Mouse (Mus musculus): ENCODE data around the gene Map3k11. TPM values are rescaled to one million over a fixed set of nuclear protein-coding genes. Genes with fewer than 3 reads are reported as not detected.
A peak's percentile ranks its signal among the peaks of the same experiment; 100 is the strongest.

Map3k11 gene
- total and polyA plus RNA-seq, 3 experiments: 22.5 to 38.3 TPM; not detected in 1

- TF ChIP-seq MAZ (IDR thresholded peaks at IDR 0.05; ENCODE audit: low read depth, low read length) (peak; percentile 70; the same call in 1 of the 2 replicates), POLR2A (IDR thresholded peaks at IDR 0.05; ENCODE audit: control insufficient read depth in 1 of 2, insufficient read depth in 1 of 2, low read depth in 1 of 2, low read length in 2 of 2, poor library complexity in 1 of 2) (no peak), RCOR1 (IDR thresholded peaks at IDR 0.05; ENCODE audit: low read depth, low read length) (no peak), ZMIZ1 (IDR thresholded peaks at IDR 0.05; ENCODE audit: low read depth, low read length) (no peak), MYB (IDR thresholded peaks at IDR 0.05; ENCODE audit: low read depth, low read length) (no peak)
Measured at GRCm38 (mm10) chr19:5665465-5665864, 23.1 kb upstream of the Map3k11 start (continued).

GRCm38 (mm10) chr19:5666386-5666785, 22.2 kb upstream of the Map3k11 start:
- H3K9ac ChIP-seq (ENCODE audit: control insufficient read depth, low read depth, low read length, poor library complexity, severe bottlenecking): no peak overlapping the region
- H3K27me3 ChIP-seq (ENCODE audit: control insufficient read depth in 1 of 2, insufficient read depth in 2 of 2, low read length in 2 of 2): no peaks in the 10 kb centered on the region
- H3K27ac ChIP-seq (ENCODE audit: control insufficient read depth, low read depth, low read length): no peak overlapping the region
- DNase-seq (ENCODE audit: low read depth, low spot score): no peak
- H3K9me3 ChIP-seq (replicated peaks; ENCODE audit: insufficient read depth, low read length): no peaks in the 10 kb centered on the region
- H3K4me1 ChIP-seq (ENCODE audit: control insufficient read depth in 1 of 2, insufficient read depth in 2 of 2, low read length in 2 of 2): peaks cover 1 to 34% of the 10 kb centered on the region in 2 experiments; a peak in 3 of 4 replicates
- no peak overlapping the region for H3K4me3 ChIP-seq (ENCODE audit: control insufficient read depth in 1 of 2, insufficient read depth in 1 of 2, low read depth in 2 of 2, low read length in 2 of 2)
- TF ChIP-seq GABPA (IDR thresholded peaks at IDR 0.05; ENCODE audit: low read depth, low read length): no peak
- no peak for TF ChIP-seq MAFK (IDR thresholded peaks at IDR 0.05; ENCODE audit: borderline replicate concordance, low read depth, low read length)
- no peak for TF ChIP-seq EP300 (IDR thresholded peaks at IDR 0.05; ENCODE audit: low read depth in 1 of 2, low read length in 2 of 2)
- TF ChIP-seq HCFC1 (IDR thresholded peaks at IDR 0.05; ENCODE audit: low read depth, low read length): no peak
- no peak for TF ChIP-seq CTCF (IDR thresholded peaks at IDR 0.05 in 2 of 3, conservative IDR thresholded peaks at IDR 0.05 in 1 of 3; ENCODE audit: control insufficient read depth in 1 of 3, insufficient read depth in 1 of 3, low read depth in 2 of 3, low read length in 3 of 3, poor library complexity in 1 of 3, severe bottlenecking in 1 of 3)
- no peak for TF ChIP-seq ZMIZ1 (IDR thresholded peaks at IDR 0.05; ENCODE audit: low read depth, low read length)
- TF ChIP-seq MEF2A (IDR thresholded peaks at IDR 0.05; ENCODE audit: extremely low read depth, insufficient replicate concordance, low read depth, low read length, poor library complexity, severe bottlenecking): no peak
- no peak for TF ChIP-seq TBP (IDR thresholded peaks at IDR 0.05; ENCODE audit: low read depth, low read length)
- no peak for TF ChIP-seq RCOR1 (IDR thresholded peaks at IDR 0.05; ENCODE audit: low read depth, low read length)
- TF ChIP-seq MAZ (IDR thresholded peaks at IDR 0.05; ENCODE audit: low read depth, low read length): no peak
- no peak for TF ChIP-seq GATA1 (IDR thresholded peaks at IDR 0.05; ENCODE audit: low read depth, low read length)
- TF ChIP-seq SIN3A (IDR thresholded peaks at IDR 0.05; ENCODE audit: low read length): no peak
- TF ChIP-seq TAL1 (IDR thresholded peaks at IDR 0.05; ENCODE audit: low read length): no peak
- H3K79me2 ChIP-seq (ENCODE audit: control insufficient read depth, insufficient read depth, low read length, poor library complexity): no peaks in the 10 kb centered on the region; the same call in 1 of the 2 replicates
- peaks cover 2 to 21% of the 10 kb centered on the region in 2 experiments; a peak in 3 of 4 replicates for H3K36me3 ChIP-seq (ENCODE audit: control insufficient read depth in 1 of 2, insufficient read depth in 2 of 2, low read length in 2 of 2)

- peaks cover 1 to 28% of the 10 kb centered on the region in 2 experiments; a peak in 3 of 4 replicates for H3K4me1 ChIP-seq (ENCODE audit: control insufficient read depth in 1 of 2, insufficient read depth in 2 of 2, low read length in 2 of 2)
Measured at GRCm38 (mm10) chr19:5668372-5668771, 20.2 kb upstream of the Map3k11 start.

More at GRCm38 (mm10) chr19:5668372-5668771, 20.2 kb upstream of the Map3k11 start:
- no peak overlapping the region for H3K4me3 ChIP-seq (ENCODE audit: control insufficient read depth in 1 of 2, insufficient read depth in 1 of 2, low read depth in 2 of 2, low read length in 2 of 2)
- no peaks in the 10 kb centered on the region; the same call in 1 of the 2 replicates for H3K79me2 ChIP-seq (ENCODE audit: control insufficient read depth, insufficient read depth, low read length, poor library complexity)
- peaks cover 4 to 21% of the 10 kb centered on the region in 2 experiments; a peak in 3 of 4 replicates for H3K36me3 ChIP-seq (ENCODE audit: control insufficient read depth in 1 of 2, insufficient read depth in 2 of 2, low read length in 2 of 2)
- TF ChIP-seq NELFE (IDR thresholded peaks at IDR 0.05; ENCODE audit: low read depth, low read length) (no peak), MEF2A (IDR thresholded peaks at IDR 0.05; ENCODE audit: extremely low read depth, insufficient replicate concordance, low read depth, low read length, poor library complexity, severe bottlenecking) (no peak), MAX (IDR thresholded peaks at IDR 0.05; ENCODE audit: low read length) (no peak), CHD1 (IDR thresholded peaks at IDR 0.05; ENCODE audit: low read depth, low read length) (no peak), E2F4 (IDR thresholded peaks at IDR 0.05; ENCODE audit: borderline replicate concordance, low read depth, low read length) (no peak), EP300 (IDR thresholded peaks at IDR 0.05; ENCODE audit: low read depth in 1 of 2, low read length in 2 of 2) (no peak), JUND (IDR thresholded peaks at IDR 0.05; ENCODE audit: low read depth, low read length) (no peak), CTCF (IDR thresholded peaks at IDR 0.05 in 2 of 3, conservative IDR thresholded peaks at IDR 0.05 in 1 of 3; ENCODE audit: control insufficient read depth in 1 of 3, insufficient read depth in 1 of 3, low read depth in 2 of 3, low read length in 3 of 3, poor library complexity in 1 of 3, severe bottlenecking in 1 of 3) (no peak), POLR2A (IDR thresholded peaks at IDR 0.05; ENCODE audit: control insufficient read depth in 1 of 2, insufficient read depth in 1 of 2, low read depth in 1 of 2, low read length in 2 of 2, poor library complexity in 1 of 2) (no peak)
- no peak overlapping the region for H3K9ac ChIP-seq (ENCODE audit: control insufficient read depth, low read depth, low read length, poor library complexity, severe bottlenecking)
- H3K27me3 ChIP-seq (ENCODE audit: control insufficient read depth in 1 of 2, insufficient read depth in 2 of 2, low read length in 2 of 2): no peaks in the 10 kb centered on the region
- no peak for DNase-seq (ENCODE audit: low read depth, low spot score)
- H3K27ac ChIP-seq (ENCODE audit: control insufficient read depth, low read depth, low read length): no peak overlapping the region
- H3K9me3 ChIP-seq (replicated peaks; ENCODE audit: insufficient read depth, low read length): no peaks in the 10 kb centered on the region
